Mouse (Mus musculus) heart, embryonic 11.5 days (tissue): ENCODE data around the gene Tlr8. TPM values are rescaled to one million over a fixed set of nuclear protein-coding genes. Genes with fewer than 3 reads are reported as not detected.
A peak's percentile ranks its signal among the peaks of the same experiment; 100 is the strongest.

Experiments used
- ATAC-seq: fragments of 200-750 bp; cut with Nextera tagmentation; replicated peaks from 2 replicates; pipeline ENCODE4 v1.8.0; 2017; ENCODE audit warnings: moderate library complexity; ENCODE audit not compliant: insufficient number of reproducible peaks, low FRiP score, low TSS enrichment
- H3K27ac ChIP-seq: fragments of 300-500 bp; sonication (generic); 2 replicates; pipeline ENCODE4 v1.5.1; 2014; ENCODE audit warnings: mild to moderate bottlenecking, low read depth, low read length
- H3K27me3 ChIP-seq: fragments of 300-500 bp; sonication (generic); 2 replicates; pipeline ENCODE4 v1.6.1; 2014; ENCODE audit warnings: mild to moderate bottlenecking, low read length, mixed read lengths; ENCODE audit not compliant: control insufficient read depth, insufficient read depth
- H3K36me3 ChIP-seq: fragments of 300-500 bp; sonication (generic); 2 replicates; pipeline ENCODE4 v1.6.1; 2014; ENCODE audit warnings: mild to moderate bottlenecking, low read length, moderate library complexity, mixed read lengths; ENCODE audit not compliant: control insufficient read depth, insufficient read depth
- H3K4me1 ChIP-seq: fragments of 300-500 bp; sonication (generic); 2 replicates; pipeline ENCODE4 v1.6.1; 2014; ENCODE audit warnings: low read length; ENCODE audit not compliant: control insufficient read depth, insufficient read depth
- H3K4me2 ChIP-seq: fragments of 300-500 bp; sonication (generic); 2 replicates; pipeline ENCODE4 v1.6.1; 2014; ENCODE audit warnings: mild to moderate bottlenecking, moderate library complexity
- H3K4me3 ChIP-seq: fragments of 300-500 bp; sonication (generic); 2 replicates; pipeline ENCODE4 v1.5.1; 2014; ENCODE audit warnings: low read depth, low read length
- H3K9ac ChIP-seq: fragments of 300-500 bp; sonication (generic); 2 replicates; pipeline ENCODE4 v1.6.1; 2014; ENCODE audit warnings: mild to moderate bottlenecking, low read depth, low read length, moderate library complexity
- H3K9me3 ChIP-seq: fragments of 300-500 bp; sonication (generic); replicated peaks from 2 replicates; pipeline ENCODE4 v1.6.1; 2016; ENCODE audit warnings: low read length; ENCODE audit not compliant: control insufficient read depth
- WGBS: fragments of 180-500 bp; shearing (Covaris S2); extraction: QIAGEN DNeasy Blood & Tissue Kit; methylation state at CpG from one replicate; pipeline ENCODE4 v1.1.7; 2014; ENCODE audit not compliant: insufficient replicate concordance; 5-methylcytosine and 5-hydroxymethylcytosine counted together
- polyA plus RNA-seq: library from polyadenylated mRNA; unstranded; fragments of >200 nt; fragmentation: Nextera tagmentation; extraction: Ambion mirVana; gene quantifications from 2 replicates; pipeline ENCODE4 v1.2.1, GENCODE M21; 2014

Tlr8 gene
- polyA plus RNA-seq, 1 experiment from 2014 or later: 0.06 TPM

DNA sequence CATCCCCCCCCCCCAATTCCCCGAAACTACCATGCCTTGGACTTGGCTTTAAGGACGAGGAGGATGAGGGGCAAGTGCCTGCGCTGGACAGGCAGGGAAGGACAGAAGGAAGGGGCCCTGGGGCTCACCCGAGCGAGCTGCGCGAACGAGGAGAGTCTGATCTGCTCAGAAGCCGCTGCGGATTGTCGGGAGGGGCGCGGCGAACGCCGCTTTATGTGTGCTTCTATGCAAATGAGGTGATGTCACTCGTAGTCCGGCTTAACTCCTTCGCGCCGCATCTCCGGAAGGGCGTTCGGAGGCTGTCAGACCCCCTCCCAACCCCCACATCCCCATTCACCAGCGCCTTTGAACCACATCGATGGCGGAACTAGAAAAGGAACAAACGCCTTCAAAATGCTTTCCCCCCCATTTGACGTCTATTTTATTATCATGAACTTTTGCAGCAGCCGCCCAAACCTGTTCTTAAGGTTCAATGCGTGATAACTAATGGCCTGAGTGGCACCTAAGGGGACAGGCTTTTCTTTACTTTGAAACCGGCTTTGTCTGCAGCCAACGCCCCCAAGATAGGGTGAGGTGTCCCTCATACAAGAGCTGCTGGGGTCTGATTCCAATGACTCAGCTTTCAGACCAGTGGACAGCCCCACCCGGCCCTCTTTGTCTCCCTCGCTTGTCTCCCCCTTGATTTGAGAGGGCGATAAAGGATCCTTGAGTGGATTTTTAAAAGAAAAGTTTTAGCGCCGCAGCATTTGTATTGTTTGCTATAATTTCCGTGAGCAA is 55.0 kb downstream of the Tlr8 start, which contains the start of gene Tmsb4x:
Tmsb4x (minus strand) TSS at position 338 of the 777 bp plus-strand sequence.
- Histone ChIP-seq H3K4me2 (peak within 1 kb of the TSS; percentile 59), H3K4me3 (peak within 1 kb of the TSS; percentile 61), H3K9me3 (no peaks in the 10 kb centered on the region), H3K27ac (peak within 1 kb of the TSS; percentile 91), H3K9ac (peak within 1 kb of the TSS; percentile 89), H3K4me1 (no peaks in the 10 kb centered on the region), H3K27me3 (no peaks in the 10 kb centered on the region), H3K36me3 (no peaks in the 10 kb centered on the region)
- ATAC-seq: peak; percentile 83
- WGBS: 15% methylated on average over 39 of the region's 39 CpGs

- no peak for ATAC-seq
- Histone ChIP-seq H3K4me3 (peak overlapping the region; percentile 61), H3K9ac (peak overlapping the region; percentile 89), H3K27ac (peak overlapping the region; percentile 91), H3K36me3 (no peaks in the 10 kb centered on the region), H3K4me2 (peak overlapping the region; percentile 59), H3K27me3 (no peaks in the 10 kb centered on the region), H3K9me3 (no peaks in the 10 kb centered on the region), H3K4me1 (no peaks in the 10 kb centered on the region)
- 13% methylated on average over 16 of the region's 16 CpGs for WGBS
These were observed 55.7 kb downstream of the Tlr8 start for GRCm38 (mm10) chrX:167208506-167208820.

- Histone ChIP-seq H3K9me3 (no peaks in the 10 kb centered on the region), H3K27me3 (no peaks in the 10 kb centered on the region), H3K27ac (peak overlapping the region; percentile 91), H3K4me1 (no peaks in the 10 kb centered on the region), H3K36me3 (no peaks in the 10 kb centered on the region), H3K9ac (peak overlapping the region; percentile 89), H3K4me3 (peak overlapping the region; percentile 61), H3K4me2 (peak overlapping the region; percentile 59)
- 20% methylated on average over 25 of the region's 25 CpGs for WGBS
- ATAC-seq: no peak
These were observed 56.2 kb downstream of the Tlr8 start for GRCm38 (mm10) chrX:167207741-167208505.

- H3K4me3 ChIP-seq: no peak overlapping the region
- no peaks in the 10 kb centered on the region for H3K4me1 ChIP-seq
- H3K27me3 ChIP-seq: no peaks in the 10 kb centered on the region
- H3K9ac ChIP-seq: no peak overlapping the region
- H3K27ac ChIP-seq: no peak overlapping the region
- ATAC-seq: no peak
- H3K9me3 ChIP-seq: no peaks in the 10 kb centered on the region
- H3K36me3 ChIP-seq: no peaks in the 10 kb centered on the region
- H3K4me2 ChIP-seq: no peak overlapping the region
- 63% methylated on average over 8 of the region's 8 CpGs for WGBS
These were observed 58.2 kb downstream of the Tlr8 start for GRCm38 (mm10) chrX:167205813-167206520.

GRCm38 (mm10) chrX:167201365-167201764 is 62.8 kb downstream of the Tlr8 start:
- Histone ChIP-seq H3K36me3 (no peaks in the 10 kb centered on the region), H3K9ac (no peak overlapping the region), H3K9me3 (no peaks in the 10 kb centered on the region), H3K4me2 (no peak overlapping the region), H3K4me3 (no peak overlapping the region), H3K4me1 (no peaks in the 10 kb centered on the region), H3K27ac (no peak overlapping the region), H3K27me3 (no peaks in the 10 kb centered on the region)
- ATAC-seq: no peak
- 60% methylated on average over 2 of the region's 2 CpGs for WGBS

DNA sequence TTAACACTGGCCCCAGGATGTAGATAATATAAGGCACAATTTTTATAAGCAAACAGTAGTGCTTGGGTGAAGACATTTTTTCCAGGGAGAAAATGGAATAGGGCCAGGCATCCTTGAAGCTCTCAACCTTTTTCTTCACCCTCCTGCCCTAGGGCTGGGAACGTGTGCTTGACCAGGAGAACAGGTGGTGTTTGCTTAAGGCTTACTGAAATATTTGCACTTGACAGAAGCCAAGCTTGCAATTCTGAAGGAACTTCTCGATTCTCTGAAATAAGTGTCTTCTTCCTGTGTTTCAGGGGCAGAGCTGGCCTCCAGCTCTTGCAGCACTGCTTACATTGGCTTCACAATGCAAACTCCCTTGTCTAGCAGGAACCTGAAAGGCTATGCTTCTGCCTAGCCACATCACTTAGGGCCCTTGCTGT is 68.9 kb downstream of the Tlr8 start:
- no peaks in the 10 kb centered on the region for H3K36me3 ChIP-seq
- no peak overlapping the region for H3K4me2 ChIP-seq
- 53% methylated on average over 2 of the region's 2 CpGs for WGBS
- no peaks in the 10 kb centered on the region for H3K4me1 ChIP-seq
- H3K9me3 ChIP-seq: no peaks in the 10 kb centered on the region
- no peak overlapping the region for H3K4me3 ChIP-seq
- no peak for ATAC-seq
- H3K9ac ChIP-seq: no peak overlapping the region
- no peaks in the 10 kb centered on the region for H3K27me3 ChIP-seq
- H3K27ac ChIP-seq: no peak overlapping the region

Other genes starting within 250 kb of the Tlr8 start
- gene Tmsb4x, start 55.0 kb downstream of the Tlr8 start, polyA plus RNA-seq: 2,694 and 2,831 TPM in 2 replicates
- gene Tlr7, start 66.2 kb upstream of the Tlr8 start, polyA plus RNA-seq: 0.25 and 0.70 TPM in 2 replicates
- 30.0 and 33.4 TPM in 2 replicates for gene Prps2, start 118.4 kb upstream of the Tlr8 start, polyA plus RNA-seq